Mouse (Mus musculus) intestine, postnatal 0 days (tissue): ENCODE measurements at regions not wholly inside any gene's neighbourhood (a gene's known extent, or its start where the extent isn't known, plus 50 kb on each side); places are given as distances from the start of the nearest gene placed in this dataset.

ENCODE experiments used
- ATAC-seq: fragments of 200-750 bp; cut with Nextera tagmentation; 2 replicates; pipeline ENCODE4 v1.8.0; 2017; ENCODE audit warnings: mild to moderate bottlenecking, moderate TSS enrichment, moderate library complexity
- H3K27ac ChIP-seq: fragments of 300-500 bp; sonication (generic); 2 replicates; pipeline ENCODE4 v1.5.1; 2014; ENCODE audit warnings: mild to moderate bottlenecking, low read depth, low read length, moderate library complexity
- H3K27me3 ChIP-seq: fragments of 300-500 bp; sonication (generic); replicated peaks from 2 replicates; pipeline ENCODE4 v1.6.1; 2014; ENCODE audit warnings: low read length, mixed read lengths; ENCODE audit not compliant: control insufficient read depth, insufficient read depth
- H3K36me3 ChIP-seq: fragments of 300-500 bp; sonication (generic); 2 replicates; pipeline ENCODE4 v1.6.1; 2014; ENCODE audit warnings: mild to moderate bottlenecking, moderate library complexity; ENCODE audit not compliant: control insufficient read depth, insufficient read depth
- H3K4me1 ChIP-seq: fragments of 300-500 bp; sonication (generic); replicated peaks from 2 replicates; pipeline ENCODE4 v1.6.1; 2014; ENCODE audit warnings: antibody characterized with exemption, low read length, mixed read lengths; ENCODE audit not compliant: control insufficient read depth, insufficient read depth
- H3K4me2 ChIP-seq: fragments of 300-500 bp; sonication (generic); replicated peaks from 2 replicates; pipeline ENCODE4 v1.6.1; 2014; ENCODE audit warnings: low read depth, mild to moderate bottlenecking, moderate library complexity
- H3K4me3 ChIP-seq: fragments of 300-500 bp; sonication (generic); 2 replicates; pipeline ENCODE4 v1.5.1; 2014; ENCODE audit warnings: low read depth, low read length
- H3K9ac ChIP-seq: fragments of 300-500 bp; sonication (generic); 2 replicates; pipeline ENCODE4 v1.6.1; 2014; ENCODE audit warnings: mild to moderate bottlenecking, low read depth, low read length
- H3K9me3 ChIP-seq: fragments of 300-500 bp; sonication (generic); 2 replicates; pipeline ENCODE4 v1.6.1; 2016; ENCODE audit warnings: mixed run types; ENCODE audit not compliant: control insufficient read depth
- CTCF ChIP-seq: sonication (generic); IDR thresholded peaks from 2 replicates; pipeline ENCODE4 v1.5.1; 2016; ENCODE audit warnings: low read depth, mild to moderate bottlenecking, control low read depth, antibody characterized with exemption, moderate library complexity
- WGBS: fragments of 180-500 bp; shearing (Covaris S2); extraction: QIAGEN DNeasy Blood & Tissue Kit; methylation state at CpG from one replicate; pipeline ENCODE4 v1.1.7; 2014; 5-methylcytosine and 5-hydroxymethylcytosine counted together

GRCm38 (mm10) chr1:90287251-90287650 lies 83.5 kb downstream of the Ackr3 start:
- Histone ChIP-seq H3K4me3 (no peak overlapping the region), H3K4me1 (no peaks in the 10 kb centered on the region; the same call in 1 of the 2 replicates), H3K9ac (no peak overlapping the region), H3K4me2 (no peak overlapping the region), H3K27me3 (no peaks in the 10 kb centered on the region), H3K36me3 (no peaks in the 10 kb centered on the region), H3K9me3 (no peaks in the 10 kb centered on the region), H3K27ac (no peak overlapping the region)
- no peak for TF ChIP-seq CTCF
- no peak for ATAC-seq
- WGBS = 57% methylated on average over 3 of the region's 3 CpGs

- no peaks in the 10 kb centered on the region for H3K36me3 ChIP-seq
- H3K27me3 ChIP-seq = no peaks in the 10 kb centered on the region
- ATAC-seq = no peak
- H3K4me1 ChIP-seq = no peaks in the 10 kb centered on the region; the same call in 1 of the 2 replicates
- H3K27ac ChIP-seq = no peak overlapping the region
- H3K4me3 ChIP-seq = no peak overlapping the region
- no peak overlapping the region for H3K4me2 ChIP-seq
- no peak overlapping the region for H3K9ac ChIP-seq
- no peak for TF ChIP-seq CTCF
- no peaks in the 10 kb centered on the region for H3K9me3 ChIP-seq
- WGBS = 58% methylated on average over 8 of the region's 8 CpGs
Measured at GRCm38 (mm10) chr1:90288892-90289731, 85.3 kb downstream of the Ackr3 start.

- 39% methylated on average over 6 of the region's 6 CpGs for WGBS
- Histone ChIP-seq H3K27ac (no peak overlapping the region), H3K9ac (no peak overlapping the region), H3K9me3 (no peaks in the 10 kb centered on the region), H3K4me3 (no peak overlapping the region), H3K27me3 (no peaks in the 10 kb centered on the region), H3K36me3 (no peaks in the 10 kb centered on the region), H3K4me2 (no peak overlapping the region), H3K4me1 (no peaks in the 10 kb centered on the region; the same call in 1 of the 2 replicates)
- no peak for ATAC-seq
- TF ChIP-seq CTCF = no peak
Measured at GRCm38 (mm10) chr1:90289732-90290215, 86.0 kb downstream of the Ackr3 start.

GRCm38 (mm10) chr1:90290428-90291197 lies 86.8 kb downstream of the Ackr3 start:
- H3K9ac ChIP-seq = no peak overlapping the region
- WGBS = 68% methylated on average over 7 of the region's 7 CpGs
- no peak for TF ChIP-seq CTCF
- no peak overlapping the region for H3K27ac ChIP-seq
- no peak overlapping the region for H3K4me2 ChIP-seq
- no peak for ATAC-seq
- H3K9me3 ChIP-seq = no peaks in the 10 kb centered on the region
- no peaks in the 10 kb centered on the region for H3K36me3 ChIP-seq
- H3K27me3 ChIP-seq = no peaks in the 10 kb centered on the region
- H3K4me1 ChIP-seq = no peaks in the 10 kb centered on the region; the same call in 1 of the 2 replicates
- H3K4me3 ChIP-seq = no peak overlapping the region

GRCm38 (mm10) chr1:90291256-90291655 lies 87.5 kb downstream of the Ackr3 start:
- ATAC-seq = no peak
- no peaks in the 10 kb centered on the region for H3K9me3 ChIP-seq
- WGBS = 66% methylated on average over 1 of the region's 1 CpGs
- H3K9ac ChIP-seq = no peak overlapping the region
- TF ChIP-seq CTCF = peak; percentile 44
- no peak overlapping the region for H3K4me3 ChIP-seq
- no peak overlapping the region for H3K27ac ChIP-seq
- H3K36me3 ChIP-seq = no peaks in the 10 kb centered on the region
- H3K4me2 ChIP-seq = no peak overlapping the region
- H3K4me1 ChIP-seq = no peaks in the 10 kb centered on the region; the same call in 1 of the 2 replicates
- H3K27me3 ChIP-seq = no peaks in the 10 kb centered on the region

- Histone ChIP-seq H3K9me3 (no peaks in the 10 kb centered on the region), H3K4me3 (no peak overlapping the region), H3K4me1 (no peaks in the 10 kb centered on the region), H3K4me2 (no peak overlapping the region), H3K36me3 (no peaks in the 10 kb centered on the region), H3K27ac (no peak overlapping the region), H3K27me3 (no peaks in the 10 kb centered on the region), H3K9ac (no peak overlapping the region)
- WGBS = 41% methylated on average over 5 of the region's 5 CpGs
- no peak for ATAC-seq
- no peak for TF ChIP-seq CTCF
Measured at GRCm38 (mm10) chr1:90297751-90298150, 94.0 kb downstream of the Ackr3 start.
